Mouse (Mus musculus): ENCODE results near the gene Retreg1. TPM values are rescaled to one million over a fixed set of nuclear protein-coding genes. Genes with fewer than 3 reads are reported as not detected.

The Retreg1 gene
- polyA plus RNA-seq (2015; fragmentation: Nextera tagmentation; extraction: Ambion mirVana), result 19.5 and 19.7 TPM in 2 replicates

DNA sequence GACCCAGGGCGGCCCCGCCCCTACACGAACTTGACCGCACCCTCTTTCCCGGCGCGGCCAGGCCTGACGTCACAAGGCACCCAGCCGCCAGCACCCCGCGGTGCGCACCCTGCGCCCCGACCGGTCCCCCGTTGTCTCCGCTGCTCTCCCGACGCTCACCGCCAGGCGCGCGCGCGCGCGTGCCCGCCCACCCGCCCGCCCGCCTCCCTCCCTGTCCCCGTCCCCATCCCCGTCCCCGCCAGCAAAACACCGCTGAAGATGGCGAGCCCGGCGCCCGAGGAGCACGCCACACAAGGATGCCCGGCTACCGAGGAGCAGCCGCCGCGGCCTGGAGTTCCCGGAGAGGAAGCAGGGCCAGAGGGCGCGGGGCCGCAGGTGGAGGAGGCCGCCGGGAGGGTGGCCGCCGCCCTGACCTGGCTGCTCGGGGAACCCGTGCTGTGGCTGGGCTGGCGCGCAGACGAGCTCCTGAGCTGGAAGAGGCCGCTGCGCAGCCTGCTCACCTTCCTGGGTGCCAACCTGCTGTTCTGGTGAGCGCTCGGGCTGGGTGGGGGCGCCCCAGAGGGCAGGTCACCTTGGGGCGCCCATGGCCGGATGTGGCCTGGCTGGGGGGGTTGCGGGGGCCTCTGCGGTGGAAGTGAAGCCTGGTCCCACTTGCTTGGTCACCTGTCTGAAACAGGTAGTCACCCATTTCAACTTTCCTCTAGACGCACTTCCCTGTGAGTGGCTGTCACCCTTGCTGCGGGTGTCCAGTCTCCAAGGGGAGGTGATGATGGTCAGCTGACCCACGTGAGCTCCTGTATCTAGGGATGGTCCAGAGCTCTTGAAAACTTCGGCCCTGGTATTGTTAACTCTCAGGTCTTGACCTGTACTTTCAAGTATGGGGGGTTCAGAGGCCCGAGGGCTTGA, at the start of gene Retreg1:
Gene Retreg1, plus strand, starts transcription at position 95 of the 906 bp plus-strand sequence.
- Histone ChIP-seq H3K4me1 (ENCODE audit: control insufficient read depth, insufficient read depth, low read length) (peaks cover 9% of the 10 kb centered on the region; the same call in 1 of the 2 replicates), H3K36me3 (ENCODE audit: control insufficient read depth, insufficient read depth, low read length) (no peaks in the 10 kb centered on the region), H3K9ac (ENCODE audit: low read length) (peak within 1 kb of the TSS; percentile 83), H3K9me3 (replicated peaks; ENCODE audit: control insufficient read depth, low read length) (no peaks in the 10 kb centered on the region), H3K4me3 (replicated peaks; ENCODE audit: low read length) (peak within 1 kb of the TSS; percentile 78), H3K4me2 (ENCODE audit: low read depth, low read length) (peak within 1 kb of the TSS; percentile 84), H3K27ac (ENCODE audit: low read length) (peak within 1 kb of the TSS; percentile 49; the same call in 1 of the 2 replicates), H3K27me3 (ENCODE audit: control insufficient read depth, insufficient read depth, low read length) (peaks cover 15% of the 10 kb centered on the region; the same call in 1 of the 2 replicates)
- ATAC-seq (ENCODE audit: insufficient read depth, low FRiP score), result peak; percentile 97
- under 1% methylated on average over 65 of the region's 72 CpGs for WGBS

- Histone ChIP-seq H3K4me3 (replicated peaks; ENCODE audit: low read length) (no peak overlapping the region), H3K4me2 (ENCODE audit: low read depth, low read length) (no peak overlapping the region), H3K27ac (ENCODE audit: low read length) (no peak overlapping the region), H3K4me1 (ENCODE audit: control insufficient read depth, insufficient read depth, low read length) (no peaks in the 10 kb centered on the region), H3K9ac (ENCODE audit: low read length) (no peak overlapping the region), H3K27me3 (ENCODE audit: control insufficient read depth, insufficient read depth, low read length) (no peaks in the 10 kb centered on the region), H3K9me3 (replicated peaks; ENCODE audit: control insufficient read depth, low read length) (no peaks in the 10 kb centered on the region), H3K36me3 (ENCODE audit: control insufficient read depth, insufficient read depth, low read length) (peaks cover 28% of the 10 kb centered on the region; the same call in 1 of the 2 replicates)
- ATAC-seq (ENCODE audit: insufficient read depth, low FRiP score), result no peak
- WGBS, result 85% methylated on average over 8 of the region's 8 CpGs
Measured at GRCm38 (mm10) chr15:25794123-25794522, 48.9 kb upstream of the Retreg1 start.

DNA sequence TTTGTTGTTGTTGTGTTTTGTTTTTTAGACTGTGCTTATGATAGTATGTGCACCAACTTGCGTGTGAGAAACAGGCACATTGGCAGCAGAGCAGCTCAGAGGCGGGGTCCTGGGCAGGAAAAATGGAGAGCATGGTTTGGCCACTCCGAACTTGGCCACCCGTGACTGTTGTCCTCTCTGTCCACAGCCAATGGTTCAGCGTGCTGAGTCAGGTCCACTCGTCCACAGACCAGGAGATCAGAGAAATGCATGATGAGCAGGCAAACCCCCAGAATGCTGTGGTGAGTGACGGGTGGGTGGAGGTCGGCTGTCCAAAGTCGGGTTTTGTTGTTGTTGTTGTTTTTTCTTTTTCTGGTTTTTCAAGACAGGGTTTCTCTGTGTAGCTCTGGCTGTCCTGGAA, 47.5 kb upstream of the Retreg1 start:
- no peak for ATAC-seq (ENCODE audit: insufficient read depth, low FRiP score)
- no peak overlapping the region for H3K4me2 ChIP-seq (ENCODE audit: low read depth, low read length)
- peaks cover 40% of the 10 kb centered on the region; the same call in 1 of the 2 replicates for H3K36me3 ChIP-seq (ENCODE audit: control insufficient read depth, insufficient read depth, low read length)
- no peak overlapping the region for H3K9ac ChIP-seq (ENCODE audit: low read length)
- H3K27me3 ChIP-seq (ENCODE audit: control insufficient read depth, insufficient read depth, low read length), result no peaks in the 10 kb centered on the region
- no peak overlapping the region for H3K27ac ChIP-seq (ENCODE audit: low read length)
- 93% methylated on average over 9 of the region's 9 CpGs for WGBS
- H3K4me1 ChIP-seq (ENCODE audit: control insufficient read depth, insufficient read depth, low read length), result no peaks in the 10 kb centered on the region
- no peak overlapping the region for H3K4me3 ChIP-seq (replicated peaks; ENCODE audit: low read length)
- H3K9me3 ChIP-seq (replicated peaks; ENCODE audit: control insufficient read depth, low read length), result no peaks in the 10 kb centered on the region

- WGBS, result 61% methylated on average over 3 of the region's 3 CpGs
- Histone ChIP-seq H3K9me3 (replicated peaks; ENCODE audit: control insufficient read depth, low read length) (no peaks in the 10 kb centered on the region), H3K27ac (ENCODE audit: low read length) (no peak overlapping the region), H3K36me3 (ENCODE audit: control insufficient read depth, insufficient read depth, low read length) (peaks cover 41% of the 10 kb centered on the region; the same call in 1 of the 2 replicates), H3K4me3 (replicated peaks; ENCODE audit: low read length) (no peak overlapping the region), H3K4me2 (ENCODE audit: low read depth, low read length) (no peak overlapping the region), H3K9ac (ENCODE audit: low read length) (no peak overlapping the region), H3K4me1 (ENCODE audit: control insufficient read depth, insufficient read depth, low read length) (no peaks in the 10 kb centered on the region), H3K27me3 (ENCODE audit: control insufficient read depth, insufficient read depth, low read length) (no peaks in the 10 kb centered on the region)
- no peak for ATAC-seq (ENCODE audit: insufficient read depth, low FRiP score)
Measured at GRCm38 (mm10) chr15:25796353-25796752, 46.6 kb upstream of the Retreg1 start.

DNA sequence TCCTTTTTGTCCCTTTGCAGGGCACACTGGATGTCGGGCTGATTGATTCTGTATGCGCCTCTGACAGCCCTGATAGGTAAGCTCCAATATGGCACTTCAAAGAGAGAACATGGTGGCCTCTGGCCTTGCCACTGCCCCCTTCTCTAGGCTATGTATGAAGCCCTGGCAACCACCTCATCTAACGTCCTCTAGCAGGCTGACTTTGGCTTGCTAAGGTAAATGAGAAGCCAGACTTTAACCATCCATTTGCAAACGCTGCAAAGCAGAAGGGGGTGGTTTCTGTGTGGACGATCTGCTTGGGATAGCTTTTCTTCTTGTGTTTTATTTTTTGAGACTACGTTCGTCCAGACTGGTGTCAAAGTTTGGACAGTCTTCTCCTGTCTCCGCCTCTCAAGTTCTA, 45.8 kb upstream of the Retreg1 start:
- H3K36me3 ChIP-seq (ENCODE audit: control insufficient read depth, insufficient read depth, low read length), result peaks cover 46% of the 10 kb centered on the region; the same call in 1 of the 2 replicates
- WGBS, result 81% methylated on average over 8 of the region's 8 CpGs
- no peak overlapping the region for H3K4me3 ChIP-seq (replicated peaks; ENCODE audit: low read length)
- no peaks in the 10 kb centered on the region for H3K4me1 ChIP-seq (ENCODE audit: control insufficient read depth, insufficient read depth, low read length)
- H3K27ac ChIP-seq (ENCODE audit: low read length), result no peak overlapping the region
- no peaks in the 10 kb centered on the region for H3K27me3 ChIP-seq (ENCODE audit: control insufficient read depth, insufficient read depth, low read length)
- H3K9me3 ChIP-seq (replicated peaks; ENCODE audit: control insufficient read depth, low read length), result no peaks in the 10 kb centered on the region
- H3K4me2 ChIP-seq (ENCODE audit: low read depth, low read length), result no peak overlapping the region
- no peak overlapping the region for H3K9ac ChIP-seq (ENCODE audit: low read length)
- no peak for ATAC-seq (ENCODE audit: insufficient read depth, low FRiP score)

GRCm38 (mm10) chr15:25797888-25798287, 45.1 kb upstream of the Retreg1 start:
- Histone ChIP-seq H3K9ac (ENCODE audit: low read length) (no peak overlapping the region), H3K27me3 (ENCODE audit: control insufficient read depth, insufficient read depth, low read length) (no peaks in the 10 kb centered on the region), H3K27ac (ENCODE audit: low read length) (no peak overlapping the region), H3K4me2 (ENCODE audit: low read depth, low read length) (no peak overlapping the region), H3K36me3 (ENCODE audit: control insufficient read depth, insufficient read depth, low read length) (peaks cover 40% of the 10 kb centered on the region; the same call in 1 of the 2 replicates), H3K9me3 (replicated peaks; ENCODE audit: control insufficient read depth, low read length) (no peaks in the 10 kb centered on the region), H3K4me3 (replicated peaks; ENCODE audit: low read length) (no peak overlapping the region), H3K4me1 (ENCODE audit: control insufficient read depth, insufficient read depth, low read length) (no peaks in the 10 kb centered on the region)
- ATAC-seq (ENCODE audit: insufficient read depth, low FRiP score), result no peak
- WGBS, result 75% methylated on average over 1 of the region's 1 CpGs

- Histone ChIP-seq H3K4me3 (replicated peaks; ENCODE audit: low read length) (no peak overlapping the region), H3K27me3 (ENCODE audit: control insufficient read depth, insufficient read depth, low read length) (no peaks in the 10 kb centered on the region), H3K9me3 (replicated peaks; ENCODE audit: control insufficient read depth, low read length) (no peaks in the 10 kb centered on the region), H3K9ac (ENCODE audit: low read length) (no peak overlapping the region), H3K4me1 (ENCODE audit: control insufficient read depth, insufficient read depth, low read length) (no peaks in the 10 kb centered on the region), H3K36me3 (ENCODE audit: control insufficient read depth, insufficient read depth, low read length) (peaks cover 38% of the 10 kb centered on the region), H3K27ac (ENCODE audit: low read length) (no peak overlapping the region), H3K4me2 (ENCODE audit: low read depth, low read length) (no peak overlapping the region)
- no peak for ATAC-seq (ENCODE audit: insufficient read depth, low FRiP score)
- 87% methylated on average over 5 of the region's 5 CpGs for WGBS
Measured at GRCm38 (mm10) chr15:25801726-25802125, 41.3 kb upstream of the Retreg1 start.

- H3K4me3 ChIP-seq (replicated peaks; ENCODE audit: low read length), result no peak overlapping the region
- no peak overlapping the region for H3K27ac ChIP-seq (ENCODE audit: low read length)
- 85% methylated on average over 8 of the region's 8 CpGs for WGBS
- no peaks in the 10 kb centered on the region for H3K9me3 ChIP-seq (replicated peaks; ENCODE audit: control insufficient read depth, low read length)
- no peak overlapping the region for H3K4me2 ChIP-seq (ENCODE audit: low read depth, low read length)
- H3K4me1 ChIP-seq (ENCODE audit: control insufficient read depth, insufficient read depth, low read length), result no peaks in the 10 kb centered on the region
- ATAC-seq (ENCODE audit: insufficient read depth, low FRiP score), result no peak
- no peak overlapping the region for H3K9ac ChIP-seq (ENCODE audit: low read length)
- peaks cover 38% of the 10 kb centered on the region for H3K36me3 ChIP-seq (ENCODE audit: control insufficient read depth, insufficient read depth, low read length)
- no peaks in the 10 kb centered on the region for H3K27me3 ChIP-seq (ENCODE audit: control insufficient read depth, insufficient read depth, low read length)
Measured at GRCm38 (mm10) chr15:25802194-25802593, 40.8 kb upstream of the Retreg1 start.

- H3K27me3 ChIP-seq (ENCODE audit: control insufficient read depth, insufficient read depth, low read length), result no peaks in the 10 kb centered on the region
- no peaks in the 10 kb centered on the region for H3K4me1 ChIP-seq (ENCODE audit: control insufficient read depth, insufficient read depth, low read length)
- ATAC-seq (ENCODE audit: insufficient read depth, low FRiP score), result no peak
- peaks cover 45% of the 10 kb centered on the region for H3K36me3 ChIP-seq (ENCODE audit: control insufficient read depth, insufficient read depth, low read length)
- H3K27ac ChIP-seq (ENCODE audit: low read length), result no peak overlapping the region
- 89% methylated on average over 15 of the region's 15 CpGs for WGBS
- H3K4me2 ChIP-seq (ENCODE audit: low read depth, low read length), result no peak overlapping the region
- H3K9ac ChIP-seq (ENCODE audit: low read length), result no peak overlapping the region
- H3K4me3 ChIP-seq (replicated peaks; ENCODE audit: low read length), result no peak overlapping the region
- H3K9me3 ChIP-seq (replicated peaks; ENCODE audit: control insufficient read depth, low read length), result no peaks in the 10 kb centered on the region
Measured at GRCm38 (mm10) chr15:25803111-25803510, 39.9 kb upstream of the Retreg1 start.

Data from stomach, embryonic 16.5 days (tissue).